Mouse (Mus musculus) liver, embryonic 18 days (tissue): ENCODE measurements around the gene Smc1a. TPM values are rescaled to one million over a fixed set of nuclear protein-coding genes. Genes with fewer than 3 reads are reported as not detected.

ENCODE experiments used
- polyA plus RNA-seq: library from polyadenylated mRNA; depleted of rRNA; stranded (reverse); fragments of >200 nt; gene quantifications from 2 replicates; pipeline ENCODE4 v1.2.3, GENCODE M21; 2012; rRNA removed

Smc1a gene
- 23.6 and 27.4 TPM in 2 replicates for polyA plus RNA-seq

GRCm38 (mm10) chrX:152016151-152017145 is at the start of gene Smc1a, which contains the start of gene Ribc1:
Gene Smc1a (plus strand): TSS chrX:152016428.
Gene Ribc1 (minus strand): TSS chrX:152016295.

DNA sequence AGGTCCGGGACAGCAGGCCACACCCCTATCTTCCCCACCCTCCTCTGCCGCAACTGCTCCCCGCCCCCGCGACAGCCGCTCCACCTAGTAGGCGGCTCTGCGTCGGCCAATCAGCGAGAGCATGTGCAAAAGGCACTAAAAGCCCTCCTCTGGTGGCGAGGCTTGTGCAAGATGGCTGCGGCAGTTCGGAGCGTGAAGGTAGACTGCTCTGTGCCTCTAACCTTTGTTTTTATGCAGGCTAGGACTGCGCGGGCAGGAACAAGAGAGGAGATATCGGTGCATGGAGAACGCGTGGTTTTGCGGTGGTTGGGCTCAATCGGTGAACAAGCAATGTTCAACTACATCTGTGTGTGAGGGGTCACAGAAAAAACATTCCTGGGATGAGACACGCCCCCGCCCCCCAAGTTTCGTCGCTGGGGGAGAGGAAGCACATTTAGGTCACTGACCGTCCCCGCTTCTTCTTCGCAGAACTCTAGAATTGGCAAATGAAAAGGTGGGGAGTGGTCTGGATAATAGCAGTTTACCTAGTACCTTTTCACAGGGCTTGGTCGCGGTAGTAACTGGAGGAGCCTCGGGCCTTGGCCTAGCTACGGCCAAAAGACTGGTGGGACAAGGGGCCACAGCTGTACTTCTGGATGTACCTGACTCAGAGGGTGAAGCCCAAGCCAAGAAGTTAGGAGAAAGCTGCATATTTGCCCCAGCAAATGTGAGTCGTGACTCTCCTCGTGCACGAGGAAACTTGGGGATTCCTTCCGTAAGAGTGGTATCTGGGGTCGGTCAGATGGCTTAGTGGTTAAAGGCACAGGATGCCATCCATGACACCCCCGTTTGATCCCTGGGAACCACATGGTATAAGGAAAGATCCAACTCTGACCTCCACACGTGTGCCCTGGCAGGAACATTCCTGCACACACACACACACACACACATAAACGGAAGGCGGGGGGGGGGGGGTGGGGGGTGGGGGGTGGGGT is 14.2 kb upstream of the Smc1a start, which contains the start of gene Hsd17b10:
Gene Hsd17b10, plus strand, starts transcription at position 109 of the 974 bp plus-strand sequence.

Other genes starting within 250 kb of the Smc1a start
- gene Huwe1, start 215.6 kb upstream of the Smc1a start, polyA plus RNA-seq, result 15.3 and 19.9 TPM in 2 replicates
- gene Hsd17b10, start 14.6 kb upstream of the Smc1a start, polyA plus RNA-seq, result 90.3 and 92.4 TPM in 2 replicates
- 0.67 and 0.80 TPM in 2 replicates for gene Ribc1, start 133 bp upstream of the Smc1a start, polyA plus RNA-seq
- 2.5 and 2.8 TPM in 2 replicates for gene Iqsec2, start 127.8 kb downstream of the Smc1a start, polyA plus RNA-seq
- 16.1 and 17.9 TPM in 2 replicates for gene Kdm5c, start 216.6 kb downstream of the Smc1a start, polyA plus RNA-seq